Mouse (Mus musculus) E14TG2a.4 (cell line): ENCODE measurements at regions not wholly inside any gene's neighbourhood (a gene's known extent, or its start where the extent isn't known, plus 50 kb on each side); places are given as distances from the start of the nearest gene placed in this dataset.

Source experiments
- CTCF ChIP-seq: conservative IDR thresholded peaks from 2 replicates; pipeline ENCODE4 v1.5.1; 2014; ENCODE audit warnings: low read length
- NANOG ChIP-seq: IDR thresholded peaks from 2 replicates; pipeline ENCODE4 v1.6.1; 2014; ENCODE audit warnings: borderline replicate concordance, low read length, mixed read lengths
- POU5F1 ChIP-seq: IDR thresholded peaks from 2 replicates; pipeline ENCODE4 v1.6.1; 2014; ENCODE audit warnings: low read length, borderline replicate concordance

GRCm38 (mm10) chr16:8993521-8994250 lies 163.8 kb downstream of the 1810013L24Rik start:
- TF ChIP-seq CTCF (no peak), POU5F1 (no peak), NANOG (no peak)
